ENCODE assay signal across 8 mouse cellular contexts in genomic region chr14:22020885-22021284, GRCm38 (mm10). TPM values are rescaled to one million over a fixed set of nuclear protein-coding genes. Genes with fewer than 3 reads are reported as not detected.
A peak's percentile ranks its signal among the peaks of the same experiment; 100 is the strongest.
DNase-seq lines count a peak whose midpoint lies in the region; ATAC-seq and TF ChIP-seq lines count a peak whose summit lies in the region.

No protein-coding gene starts in this region.

- H3K4me2 ChIP-seq in hindbrain, embryonic 14.5 days (replicated peaks): no peak overlapping the region
- H3K4me2 ChIP-seq in liver, embryonic 11.5 days: no peak overlapping the region

- 0 out of 2 replicates have a peak, but pooled peaks have one; percentile 11 for TF ChIP-seq CTCF in bone marrow macrophage, adult 2 months (IDR thresholded peaks at IDR 0.05; ENCODE audit: low read depth, low read length)

- no peak overlapping the region for H3K9ac ChIP-seq in hindbrain, embryonic 14.5 days
- no peak overlapping the region for H3K9ac ChIP-seq in liver, embryonic 11.5 days (ENCODE audit: low read depth, low read length)

- H3K27me3 ChIP-seq in embryonic facial prominence, embryonic 10.5 days (replicated peaks; ENCODE audit: low read depth, poor library complexity, severe bottlenecking): peaks cover 57% of the 10 kb centered on the region
- peaks cover 15% of the 10 kb centered on the region for H3K27me3 ChIP-seq in hindbrain, embryonic 14.5 days (ENCODE audit: control insufficient read depth, insufficient read depth, low read length)
- peaks cover 4% of the 10 kb centered on the region; the same call in 1 of the 2 replicates for H3K27me3 ChIP-seq in liver, embryonic 11.5 days (replicated peaks; ENCODE audit: control insufficient read depth, insufficient read depth, low read length)

- no peaks in the 10 kb centered on the region for H3K9me3 ChIP-seq in embryonic facial prominence, embryonic 10.5 days
- no peaks in the 10 kb centered on the region for H3K9me3 ChIP-seq in hindbrain, embryonic 14.5 days (ENCODE audit: control insufficient read depth, low read length)
- H3K9me3 ChIP-seq in liver, embryonic 11.5 days (ENCODE audit: control insufficient read depth, low read length): no peaks in the 10 kb centered on the region

- H3K36me3 ChIP-seq in embryonic facial prominence, embryonic 10.5 days (replicated peaks): no peaks in the 10 kb centered on the region
- H3K36me3 ChIP-seq in hindbrain, embryonic 14.5 days (replicated peaks; ENCODE audit: control insufficient read depth, insufficient read depth): no peaks in the 10 kb centered on the region
- no peaks in the 10 kb centered on the region for H3K36me3 ChIP-seq in liver, embryonic 11.5 days (ENCODE audit: control insufficient read depth, insufficient read depth, low read length)

- H3K27ac ChIP-seq in bone marrow macrophage, adult 2 months (ENCODE audit: insufficient read depth, low read depth, low read length): peak overlapping the region; percentile 27
- no peak overlapping the region for H3K27ac ChIP-seq in embryonic facial prominence, embryonic 10.5 days (replicated peaks)
- H3K27ac ChIP-seq in hindbrain, embryonic 14.5 days: no peak overlapping the region
- no peak overlapping the region for H3K27ac ChIP-seq in liver, embryonic 11.5 days (ENCODE audit: low read depth, low read length)

- TF ChIP-seq POLR2A in bone marrow macrophage, adult 2 months (IDR thresholded peaks at IDR 0.05; ENCODE audit: borderline replicate concordance, low read depth, low read length): no peak

- peak overlapping the region; percentile 81 for H3K4me3 ChIP-seq in bone marrow macrophage, adult 2 months (ENCODE audit: insufficient read depth, low read length)
- no peak overlapping the region for H3K4me3 ChIP-seq in embryonic facial prominence, embryonic 10.5 days
- H3K4me3 ChIP-seq in hindbrain, embryonic 14.5 days (replicated peaks; ENCODE audit: low read length): no peak overlapping the region
- H3K4me3 ChIP-seq in liver, embryonic 11.5 days (ENCODE audit: low read depth, low read length): no peak overlapping the region

- H3K4me1 ChIP-seq in bone marrow macrophage, adult 2 months (ENCODE audit: control insufficient read depth, insufficient read depth, low read length): peaks cover 44% of the 10 kb centered on the region
- H3K4me1 ChIP-seq in embryonic facial prominence, embryonic 10.5 days: peaks cover 16% of the 10 kb centered on the region
- no peaks in the 10 kb centered on the region; the same call in 1 of the 2 replicates for H3K4me1 ChIP-seq in hindbrain, embryonic 14.5 days (replicated peaks; ENCODE audit: control insufficient read depth, insufficient read depth, low read length)
- no peaks in the 10 kb centered on the region; the same call in 1 of the 2 replicates for H3K4me1 ChIP-seq in liver, embryonic 11.5 days (replicated peaks; ENCODE audit: control insufficient read depth, insufficient read depth, low read length)

- ATAC-seq in hindbrain, embryonic 14.5 days (ENCODE audit: low FRiP score): no peak
- no peak for ATAC-seq in liver, embryonic 11.5 days (replicated peaks; ENCODE audit: low FRiP score)

- DNase-seq in right cerebral cortex, adult 18-20 months: peak; percentile 20
- DNase-seq in right cerebral cortex, postnatal 36 days (ENCODE audit: low spot score in 2 of 2): no peak
- peak; percentile 39 for DNase-seq in embryonic facial prominence, embryonic 10.5 days (ENCODE audit: low spot score)
- peak; percentile 64 for DNase-seq in hindbrain, embryonic 14.5 days (ENCODE audit: low spot score)
- peak; percentile 36 for DNase-seq in liver, embryonic 11.5 days (ENCODE audit: low spot score)
- DNase-seq in retina, postnatal 1 day: peak; percentile 58
- DNase-seq in thymus, postnatal 0 days (ENCODE audit: low spot score): no peak

- WGBS in embryonic facial prominence, embryonic 10.5 days: 10% methylated on average over 2 of the region's 2 CpGs
- 23% methylated on average over 2 of the region's 2 CpGs for WGBS in hindbrain, embryonic 14.5 days
- 23% methylated on average over 2 of the region's 2 CpGs for WGBS in liver, embryonic 11.5 days

RNA-seq across cellular contexts. Expression of gene Lrmda, which starts 1.4 kb away (rescaled TPM):
- polyA plus RNA-seq in bone marrow macrophage, adult 2 months (2012; ENCODE audit: insufficient read depth, insufficient read length, missing spikeins): 18.3 and 20.1 TPM in 2 replicates
- 0.85 and 0.88 TPM in 2 replicates for polyA plus RNA-seq in embryonic facial prominence, embryonic 10.5 days (2016; fragmentation: Nextera tagmentation; extraction: Ambion mirVana)
- 0.43 and 0.64 TPM in 2 replicates for polyA plus RNA-seq in hindbrain, embryonic 14.5 days (2014; fragmentation: Nextera tagmentation; extraction: Ambion mirVana)
- polyA plus RNA-seq in liver, embryonic 11.5 days (2014; fragmentation: Nextera tagmentation; extraction: Ambion mirVana): 0.30 and 0.53 TPM in 2 replicates
- polyA plus RNA-seq in thymus, postnatal 0 days (2015; fragmentation: Nextera tagmentation; extraction: Ambion mirVana): 0.21 and 0.32 TPM in 2 replicates

RNA-seq across cellular contexts. Expression of gene Zfp503, which starts 31.5 kb away (rescaled TPM):
- 0.76 and 1.0 TPM in 2 replicates for polyA plus RNA-seq in bone marrow macrophage, adult 2 months (2012; ENCODE audit: insufficient read depth, insufficient read length, missing spikeins)
- 9.7 and 12.5 TPM in 2 replicates for polyA plus RNA-seq in embryonic facial prominence, embryonic 10.5 days (2016; fragmentation: Nextera tagmentation; extraction: Ambion mirVana)
- polyA plus RNA-seq in hindbrain, embryonic 14.5 days (2014; fragmentation: Nextera tagmentation; extraction: Ambion mirVana): 9.3 and 11.6 TPM in 2 replicates
- 3.1 and 4.1 TPM in 2 replicates for polyA plus RNA-seq in liver, embryonic 11.5 days (2014; fragmentation: Nextera tagmentation; extraction: Ambion mirVana)
- polyA plus RNA-seq in thymus, postnatal 0 days (2015; fragmentation: Nextera tagmentation; extraction: Ambion mirVana): 3.0 and 3.2 TPM in 2 replicates

Comparison
In these comparisons a context has a peak if more than half of its experiments do, and no peak if none do; other contexts are left out.
1. DNase-seq: peak in right cerebral cortex, adult 18-20 months (single experiment), embryonic facial prominence, embryonic 10.5 days (single experiment), hindbrain, embryonic 14.5 days (single experiment), liver, embryonic 11.5 days (single experiment) and retina, postnatal 1 day (single experiment); none in right cerebral cortex, postnatal 36 days (0 of 2) and thymus, postnatal 0 days (single experiment).
2. RNA of gene Lrmda, which starts 1.4 kb away (polyA plus RNA-seq): 18.3 to 20.1 TPM in bone marrow macrophage, adult 2 months; 0.85 to 0.88 TPM in embryonic facial prominence, embryonic 10.5 days, 0.43 to 0.64 TPM in hindbrain, embryonic 14.5 days, 0.30 to 0.53 TPM in liver, embryonic 11.5 days and 0.21 to 0.32 TPM in thymus, postnatal 0 days; every median in the first group is over 10 times any median in the second.